Mouse (Mus musculus) megakaryocyte, embryonic 14.5 days (primary cell): ENCODE measurements at regions not wholly inside any gene's neighbourhood (a gene's known extent, or its start where the extent isn't known, plus 50 kb on each side); places are given as distances from the start of the nearest gene placed in this dataset.

Experiments used
- H3K27me3 ChIP-seq: replicated peaks from 2 replicates; pipeline ENCODE3; 2012; ENCODE audit warnings: inconsistent platforms
- H3K36me3 ChIP-seq: replicated peaks from 2 replicates; pipeline ENCODE3; 2012; ENCODE audit warnings: low read length, inconsistent platforms, mixed read lengths
- H3K4me1 ChIP-seq: 2 replicates; pipeline ENCODE4 v1.6.1; 2012; ENCODE audit warnings: inconsistent platforms
- H3K4me3 ChIP-seq: replicated peaks from 2 replicates; pipeline ENCODE3; 2012; ENCODE audit warnings: moderate library complexity, mild to moderate bottlenecking, inconsistent platforms
- H3K9me3 ChIP-seq: 2 replicates; pipeline ENCODE4 v1.6.1; 2012; ENCODE audit warnings: inconsistent platforms
- FLI1 ChIP-seq: IDR thresholded peaks from 2 replicates; pipeline ENCODE4 v1.6.1; 2012; ENCODE audit warnings: low read length, inconsistent platforms, mixed read lengths
- GATA1 ChIP-seq: IDR thresholded peaks from 3 replicates; pipeline ENCODE4 v1.6.1; 2012; ENCODE audit warnings: mixed read lengths, low read length, inconsistent platforms, borderline replicate concordance

DNA sequence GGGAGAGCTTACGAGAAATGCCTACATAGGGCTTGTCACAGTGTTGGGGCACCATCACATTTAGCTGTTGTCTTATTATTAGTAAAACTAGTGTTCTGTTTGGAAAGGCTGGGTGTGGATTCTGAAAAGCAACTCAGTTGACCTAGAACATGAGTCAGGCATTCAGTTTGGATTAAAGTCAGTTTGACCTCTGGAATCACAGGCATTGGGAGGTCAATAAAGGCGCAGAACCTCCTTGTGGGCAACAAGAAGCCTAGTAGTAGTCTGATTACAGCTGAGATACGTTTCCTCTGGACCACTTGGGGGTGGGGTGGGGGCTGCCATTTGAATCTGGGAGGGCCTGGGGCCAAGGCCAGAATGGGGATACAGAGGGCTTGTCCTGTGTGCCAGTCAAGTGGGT is 52.1 kb upstream of the Map3k1 start:
- Histone ChIP-seq H3K4me3 (no peak overlapping the region), H3K27me3 (peaks cover 2% of the 10 kb centered on the region), H3K4me1 (no peaks in the 10 kb centered on the region), H3K9me3 (peaks cover 22% of the 10 kb centered on the region), H3K36me3 (no peaks in the 10 kb centered on the region)
- TF ChIP-seq FLI1 (no peak), GATA1 (no peak)

DNA sequence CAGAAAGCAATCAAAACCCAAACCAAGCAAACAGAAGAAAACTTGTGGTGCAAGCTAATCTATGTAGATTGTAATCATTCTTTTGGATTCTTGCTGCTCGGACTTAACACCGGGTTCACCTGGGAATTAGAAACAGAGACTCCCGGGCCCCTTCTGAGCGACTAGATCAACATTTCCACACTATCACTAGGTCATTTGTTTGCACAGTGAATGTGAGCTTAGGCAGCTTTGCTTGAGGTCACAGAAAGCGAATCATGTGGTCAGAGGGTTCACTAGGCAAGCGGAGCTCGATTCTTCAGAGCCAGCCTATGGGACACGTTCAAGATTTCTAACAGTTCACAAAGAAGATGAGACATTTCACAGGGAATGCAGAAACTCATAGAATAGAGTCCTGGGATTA is 53.5 kb upstream of the Map3k1 start:
- no peak overlapping the region for H3K4me3 ChIP-seq
- TF ChIP-seq FLI1 (no peak), GATA1 (no peak)
- H3K4me1 ChIP-seq, result no peaks in the 10 kb centered on the region; the same call in 1 of the 2 replicates
- H3K27me3 ChIP-seq, result peaks cover 2% of the 10 kb centered on the region
- no peaks in the 10 kb centered on the region for H3K36me3 ChIP-seq
- peaks cover 21% of the 10 kb centered on the region for H3K9me3 ChIP-seq

DNA sequence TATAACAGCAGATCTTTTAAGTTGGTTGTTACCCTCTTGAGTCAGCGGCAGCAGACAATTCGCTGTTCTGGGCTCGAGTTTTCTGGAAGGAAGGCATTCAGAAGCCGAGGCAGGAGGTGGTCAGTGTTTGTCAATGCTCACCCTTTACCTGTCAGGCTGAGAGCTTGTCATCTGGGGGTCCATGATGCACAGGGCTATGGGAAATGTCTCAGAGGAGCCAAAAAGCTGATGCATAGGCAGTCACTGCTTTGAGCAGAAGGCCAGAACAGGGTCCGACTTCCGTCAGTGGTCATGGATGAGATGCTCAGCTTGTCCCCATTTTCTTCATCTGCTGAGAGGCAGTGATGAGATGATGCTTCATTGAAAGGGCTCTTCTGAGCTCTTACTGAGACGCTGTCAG is 57.2 kb upstream of the Map3k1 start:
- Histone ChIP-seq H3K9me3 (peaks cover 12% of the 10 kb centered on the region), H3K4me3 (no peak overlapping the region), H3K36me3 (no peaks in the 10 kb centered on the region), H3K4me1 (peaks cover 28% of the 10 kb centered on the region), H3K27me3 (peaks cover 17% of the 10 kb centered on the region)
- no peak for TF ChIP-seq GATA1
- no peak for TF ChIP-seq FLI1

DNA sequence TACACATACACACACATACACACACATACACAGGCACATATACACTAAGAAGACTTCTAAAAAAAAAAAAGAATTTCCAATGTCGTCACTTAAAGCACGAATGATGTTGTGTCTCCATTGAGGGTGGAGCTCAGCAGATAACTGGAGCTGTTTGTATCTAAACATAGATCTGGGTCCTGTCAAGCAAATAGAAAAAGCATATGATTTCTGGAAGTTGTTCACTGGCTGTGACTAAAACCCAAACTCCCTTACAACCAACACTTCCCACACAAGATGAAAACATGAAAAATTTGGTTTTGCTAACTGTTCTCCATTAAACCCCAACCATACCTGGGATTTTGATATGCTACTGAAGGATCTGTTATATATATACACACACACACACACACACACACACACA is 58.5 kb upstream of the Map3k1 start:
- H3K9me3 ChIP-seq, result peaks cover 12% of the 10 kb centered on the region
- no peaks in the 10 kb centered on the region for H3K36me3 ChIP-seq
- no peak overlapping the region for H3K4me3 ChIP-seq
- peaks cover 26% of the 10 kb centered on the region for H3K27me3 ChIP-seq
- TF ChIP-seq GATA1, result no peak
- TF ChIP-seq FLI1, result no peak
- peaks cover 28% of the 10 kb centered on the region for H3K4me1 ChIP-seq

DNA sequence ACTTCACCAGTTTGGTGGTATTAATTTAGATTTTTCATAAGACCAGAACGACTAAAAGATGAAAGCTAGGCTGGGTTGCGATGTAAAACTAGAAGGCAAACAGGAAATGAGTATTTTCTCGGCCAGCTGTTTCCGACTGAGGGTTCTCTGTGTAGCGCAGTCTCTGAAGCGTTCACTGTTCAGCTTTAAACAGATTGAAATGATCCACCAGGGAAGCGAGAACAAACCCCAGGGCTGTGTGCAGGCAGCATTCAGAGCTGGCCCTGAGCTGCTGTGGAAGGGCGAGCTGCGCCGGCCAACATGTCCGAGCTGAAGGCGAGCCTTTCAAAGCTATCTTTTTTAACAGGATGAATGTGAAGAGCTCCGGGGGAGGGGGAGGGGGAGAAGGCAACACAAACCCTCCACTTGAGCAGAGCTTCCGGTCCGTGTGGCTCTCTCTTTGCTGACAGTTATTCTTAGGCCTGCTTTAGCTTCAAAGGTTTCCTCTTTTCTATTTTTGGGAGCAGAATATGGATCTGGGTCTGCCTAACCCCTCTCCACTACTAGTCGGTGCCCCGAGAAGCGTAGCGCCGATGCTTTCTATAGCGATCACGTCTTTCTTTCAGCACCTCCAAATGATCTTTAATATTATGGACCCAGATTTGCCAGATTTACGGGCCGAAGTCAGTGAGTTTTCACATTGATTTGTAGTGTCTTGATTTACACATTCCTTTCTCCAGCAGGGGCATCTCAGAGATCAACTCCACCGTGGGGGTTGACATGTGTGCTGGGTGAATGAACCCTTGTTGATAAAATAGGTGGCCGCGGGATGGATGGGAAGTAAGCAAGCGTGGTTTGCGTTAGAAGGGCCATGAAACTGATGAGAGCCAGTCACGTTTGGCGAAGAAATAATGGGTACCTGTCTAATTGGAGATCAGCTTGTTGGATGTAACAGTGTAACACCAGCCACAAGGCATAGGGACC is 59.3 kb upstream of the Map3k1 start:
- H3K4me3 ChIP-seq, result peak overlapping the region; percentile 91
- no peak for TF ChIP-seq GATA1
- no peak for TF ChIP-seq FLI1
- peaks cover 12% of the 10 kb centered on the region for H3K9me3 ChIP-seq
- peaks cover 30% of the 10 kb centered on the region for H3K27me3 ChIP-seq
- peaks cover 28% of the 10 kb centered on the region for H3K4me1 ChIP-seq
- H3K36me3 ChIP-seq, result no peaks in the 10 kb centered on the region

DNA sequence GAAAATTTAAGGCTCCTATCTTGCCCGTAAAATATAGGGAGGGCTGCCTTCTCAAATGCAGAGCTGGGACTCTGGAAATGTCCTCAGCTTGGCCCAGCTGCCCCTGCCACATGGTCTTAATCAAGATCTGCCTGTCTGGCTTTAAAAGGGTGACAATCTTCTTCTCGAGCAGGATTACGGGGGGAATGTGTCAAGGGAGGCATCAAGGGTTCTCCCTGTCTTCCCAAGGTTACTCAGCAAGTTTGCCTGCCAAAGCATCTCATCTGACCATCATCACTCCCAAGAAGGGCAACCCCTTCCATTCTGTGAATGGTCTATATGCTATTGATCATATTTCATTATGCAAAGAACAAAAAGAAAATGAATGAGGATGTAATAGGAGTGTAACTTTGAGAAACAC is 60.2 kb upstream of the Map3k1 start:
- H3K9me3 ChIP-seq, result peaks cover 12% of the 10 kb centered on the region
- peaks cover 30% of the 10 kb centered on the region for H3K27me3 ChIP-seq
- no peak for TF ChIP-seq GATA1
- TF ChIP-seq FLI1, result no peak
- H3K36me3 ChIP-seq, result no peaks in the 10 kb centered on the region
- H3K4me1 ChIP-seq, result peaks cover 28% of the 10 kb centered on the region
- peak overlapping the region; percentile 46 for H3K4me3 ChIP-seq

DNA sequence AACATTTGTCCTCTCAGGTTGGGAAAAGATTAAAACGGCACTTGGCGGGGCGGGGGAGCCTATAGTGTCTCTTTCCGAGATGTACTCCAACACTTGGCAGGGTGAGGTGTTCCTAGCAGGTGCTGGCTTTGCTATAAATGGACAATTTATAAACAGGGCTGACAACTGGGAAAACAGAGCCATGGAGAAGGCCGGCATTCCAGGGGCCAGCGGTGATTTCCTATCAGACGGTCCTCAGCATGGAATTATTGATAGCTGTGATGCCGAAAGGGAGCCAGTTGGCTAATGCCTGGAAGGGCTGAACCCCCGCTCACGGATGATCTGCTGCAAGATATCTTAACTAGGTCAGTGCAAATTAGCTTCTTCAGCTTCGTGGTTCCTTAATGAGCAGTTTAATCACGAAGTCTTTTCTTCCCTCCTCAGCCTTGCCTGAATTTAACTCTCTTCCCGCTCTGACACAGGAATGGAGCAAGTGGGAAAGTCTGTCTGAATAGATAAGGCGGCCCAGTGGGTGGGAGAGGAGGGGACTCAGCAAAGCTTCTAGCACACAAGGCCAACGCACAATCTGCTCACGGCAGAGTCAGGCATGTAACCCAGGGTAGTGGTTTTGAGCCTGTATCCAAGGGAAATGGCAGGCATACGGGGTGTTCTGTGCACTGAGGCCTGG is 61.1 kb upstream of the Map3k1 start:
- peak overlapping the region; percentile 56 for H3K4me3 ChIP-seq
- TF ChIP-seq GATA1 (no peak), FLI1 (no peak)
- H3K36me3 ChIP-seq, result no peaks in the 10 kb centered on the region
- peaks cover 10% of the 10 kb centered on the region for H3K9me3 ChIP-seq
- peaks cover 28% of the 10 kb centered on the region for H3K4me1 ChIP-seq
- H3K27me3 ChIP-seq, result peaks cover 31% of the 10 kb centered on the region

DNA sequence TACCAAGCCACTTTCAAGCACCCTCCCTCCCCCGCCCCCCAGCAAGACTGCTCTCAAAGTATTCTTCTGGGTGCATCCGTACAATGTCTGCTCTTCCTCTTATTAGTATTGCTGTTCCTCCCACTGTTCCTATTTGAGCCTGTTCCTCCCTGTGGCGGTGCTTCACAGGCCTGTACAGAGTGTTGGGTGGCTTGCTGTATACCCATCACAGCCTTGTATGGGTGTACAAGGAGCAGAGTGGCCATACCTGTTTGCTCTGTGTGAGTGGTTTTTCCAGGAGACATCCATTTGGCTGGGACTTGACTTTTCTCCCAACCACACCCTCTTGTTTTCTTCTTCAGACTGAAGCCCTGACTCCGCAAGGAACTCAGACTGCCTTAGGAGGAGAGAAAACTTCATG is 61.7 kb upstream of the Map3k1 start:
- Histone ChIP-seq H3K4me1 (peaks cover 28% of the 10 kb centered on the region), H3K4me3 (peak overlapping the region; percentile 53), H3K9me3 (peaks cover 4% of the 10 kb centered on the region; the same call in 1 of the 2 replicates), H3K27me3 (peaks cover 31% of the 10 kb centered on the region), H3K36me3 (no peaks in the 10 kb centered on the region)
- TF ChIP-seq GATA1, result no peak
- no peak for TF ChIP-seq FLI1

DNA sequence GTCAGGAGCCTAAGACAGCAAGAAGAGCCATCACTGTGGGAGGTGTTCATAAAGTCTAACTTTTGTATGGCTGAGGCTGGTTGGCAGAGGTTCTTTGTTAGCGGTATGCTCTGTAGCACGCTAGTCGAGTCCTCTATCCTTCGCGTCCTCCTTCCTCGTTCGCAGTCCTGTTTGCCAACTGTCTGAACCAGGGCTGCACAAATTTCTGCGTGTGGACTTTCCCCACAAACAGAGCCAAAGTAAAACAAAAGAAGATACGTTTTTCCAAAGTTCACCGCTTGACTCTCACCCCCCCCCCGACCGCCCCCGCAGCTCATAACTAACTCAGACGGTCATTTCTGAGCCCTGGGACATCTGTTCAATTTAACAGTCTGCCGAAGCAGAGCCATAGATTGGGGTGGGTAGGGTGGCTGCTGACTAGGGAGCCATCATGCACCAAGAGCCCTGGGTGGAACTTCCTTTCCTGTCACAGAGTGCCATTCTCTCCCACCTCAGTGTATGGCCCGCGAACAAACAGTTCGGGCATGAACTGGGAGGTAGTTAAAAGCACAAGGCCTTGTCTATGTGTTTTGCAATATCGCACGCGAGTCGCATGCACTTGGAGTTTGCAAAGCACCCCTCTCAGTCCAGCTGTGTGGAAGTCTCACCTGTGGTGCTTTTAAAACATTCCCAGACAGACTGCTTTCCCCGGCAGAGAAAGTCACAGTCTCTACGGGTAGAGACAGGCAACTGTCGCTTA is 63.0 kb upstream of the Map3k1 start:
- TF ChIP-seq GATA1 (no peak), FLI1 (no peak)
- Histone ChIP-seq H3K36me3 (no peaks in the 10 kb centered on the region), H3K4me1 (peaks cover 28% of the 10 kb centered on the region), H3K9me3 (no peaks in the 10 kb centered on the region), H3K4me3 (no peak overlapping the region), H3K27me3 (peaks cover 31% of the 10 kb centered on the region)

DNA sequence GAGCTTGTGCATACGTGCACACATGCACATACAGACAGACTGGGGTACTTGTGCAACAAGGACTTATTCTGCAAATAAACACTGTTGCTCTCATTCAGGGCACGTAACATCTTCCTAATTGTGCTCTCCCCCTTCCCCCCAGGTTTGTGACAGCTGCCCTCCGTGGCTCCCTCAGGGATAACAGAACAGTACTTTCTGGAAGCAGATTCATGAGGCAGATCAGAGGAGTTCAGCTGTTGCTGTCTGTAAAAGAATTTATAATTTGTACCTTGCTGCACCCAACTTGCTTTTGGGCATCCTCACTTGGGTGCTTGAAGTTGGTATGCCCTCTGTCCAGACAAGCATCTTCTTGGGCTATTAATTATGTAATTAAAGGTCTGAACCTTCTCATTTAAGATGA is 65.5 kb upstream of the Map3k1 start:
- H3K36me3 ChIP-seq, result no peaks in the 10 kb centered on the region
- no peak overlapping the region for H3K4me3 ChIP-seq
- peaks cover 27% of the 10 kb centered on the region for H3K27me3 ChIP-seq
- peaks cover 12% of the 10 kb centered on the region for H3K4me1 ChIP-seq
- TF ChIP-seq GATA1 (no peak), FLI1 (no peak)
- H3K9me3 ChIP-seq, result peaks cover 3% of the 10 kb centered on the region; the same call in 1 of the 2 replicates
